Mouse (Mus musculus): ENCODE data around the gene Kbtbd4. TPM values are rescaled to one million over a fixed set of nuclear protein-coding genes. Genes with fewer than 3 reads are reported as not detected.

Gene Kbtbd4
- total and polyA plus RNA-seq, 3 experiments = 19.5 to 21.7 (median 20.5) TPM

DNA sequence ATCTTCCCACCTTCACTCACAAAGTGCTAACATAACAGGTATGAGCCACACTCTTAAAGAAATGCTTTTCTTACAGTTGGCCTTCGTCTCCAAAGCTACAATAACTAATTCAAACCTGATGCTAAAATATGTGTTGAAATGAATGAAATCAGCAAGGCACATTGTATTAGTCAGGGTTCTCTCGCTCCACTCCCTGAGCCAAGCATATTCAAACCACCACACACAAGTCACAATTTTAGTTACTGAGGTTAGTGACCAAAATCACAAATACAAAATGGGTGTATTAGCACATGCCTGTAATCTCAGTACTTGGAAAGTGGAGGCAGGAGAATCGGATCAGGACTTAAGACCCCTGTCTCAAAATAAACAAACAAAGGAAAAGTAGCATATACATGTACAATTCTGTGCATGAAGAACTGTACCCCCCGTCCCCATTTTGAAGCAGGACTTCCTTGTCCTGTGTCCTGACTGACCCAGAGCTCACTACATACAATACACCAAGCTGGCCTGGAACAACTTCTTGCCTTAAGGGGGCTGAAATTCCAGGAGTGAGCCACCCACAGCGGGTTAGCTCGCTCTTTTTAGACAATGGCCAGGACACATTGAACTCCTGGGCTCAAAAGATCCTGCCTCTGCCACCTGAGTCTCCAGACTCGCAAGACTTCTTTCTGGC, 12.2 kb downstream of the Kbtbd4 start:
- Histone ChIP-seq H3K4me1 (ENCODE audit: control insufficient read depth in 1 of 2, insufficient read depth in 2 of 2) (peaks cover 0 to 16% of the 10 kb centered on the region in 2 experiments; a peak in 2 of 4 replicates), H3K36me3 (replicated peaks in 1 of 2; ENCODE audit: control insufficient read depth in 1 of 2, insufficient read depth in 1 of 2, low read length in 1 of 2) (peaks cover 11 to 29% of the 10 kb centered on the region in 2 experiments), H3K27ac (ENCODE audit: insufficient read depth, low read depth) (peak overlapping the region; percentile 9), H3K9ac (ENCODE audit: insufficient read depth, low read depth) (peak overlapping the region; percentile 81), H3K9me3 (replicated peaks; ENCODE audit: low read length) (no peaks in the 10 kb centered on the region), H3K4me2 (ENCODE audit: insufficient read depth, low read depth, poor library complexity, severe bottlenecking) (peak overlapping the region; percentile 93), H3K4me3 (replicated peaks in 1 of 3; ENCODE audit: low read depth in 2 of 3, low read length in 2 of 3, poor library complexity in 1 of 3) (peak overlapping the region; percentile 59 to 90 (median 78)), H3K79me2 (replicated peaks; ENCODE audit: control insufficient read depth, extremely low read depth, insufficient read depth, poor library complexity, severe bottlenecking) (peaks cover 29% of the 10 kb centered on the region), H3K27me3 (replicated peaks) (no peaks in the 10 kb centered on the region)
- DNase-seq (ENCODE audit: extremely low read depth) = peak; percentile 24
- TF ChIP-seq TCF12 (IDR thresholded peaks at IDR 0.05; ENCODE audit: low read depth, low read length) (0 out of 2 replicates have a peak, but pooled peaks have one; percentile 36), MXI1 (IDR thresholded peaks at IDR 0.05; ENCODE audit: low read depth, low read length) (peak; percentile 4; the same call in 1 of the 2 replicates), SIN3A (IDR thresholded peaks at IDR 0.05; ENCODE audit: low read length) (peak; percentile 74), USF1 (IDR thresholded peaks at IDR 0.05; ENCODE audit: low read depth, low read length) (no peak), MAX (IDR thresholded peaks at IDR 0.05; ENCODE audit: low read length) (0 out of 2 replicates have a peak, but pooled peaks have one; percentile 4), MYC (IDR thresholded peaks at IDR 0.05; ENCODE audit: low read depth, low read length) (0 out of 2 replicates have a peak, but pooled peaks have one; percentile 12), TBP (conservative IDR thresholded peaks at IDR 0.05; ENCODE audit: low read depth, low read length) (peak; percentile 45; the same call in 1 of the 2 replicates), POLR2A (IDR thresholded peaks at IDR 0.05; ENCODE audit: low read depth, low read length) (no peak), EP300 (IDR thresholded peaks at IDR 0.05; ENCODE audit: low read length) (no peak), JUND (conservative IDR thresholded peaks at IDR 0.05; ENCODE audit: low read depth, low read length) (no peak)
- dilution Hi-C loops (cut with MboI; ENCODE audit: extremely low pct_ligation_motif_present, extremely low pct_unique_long_range_greater_than_20kb, low sequenced_read_pairs) (no loop called here), in situ Hi-C loops (cut with MboI; ENCODE audit: low pct_ligation_motif_present, low pct_unique_long_range_greater_than_20kb, low sequenced_read_pairs) (no loop called here)

- peak overlapping the region; percentile 9 for H3K27ac ChIP-seq (ENCODE audit: insufficient read depth, low read depth)
- peaks cover 2% of the 10 kb centered on the region for H3K27me3 ChIP-seq (replicated peaks)
- in situ Hi-C loops (cut with MboI; ENCODE audit: low pct_ligation_motif_present, low pct_unique_long_range_greater_than_20kb, low sequenced_read_pairs) = no loop called here
- TF ChIP-seq SMC3 (IDR thresholded peaks at IDR 0.05; ENCODE audit: low read depth, low read length) (no peak), RCOR1 (conservative IDR thresholded peaks at IDR 0.05; ENCODE audit: low read depth, low read length) (no peak), ELF1 (IDR thresholded peaks at IDR 0.05; ENCODE audit: low read depth, low read length) (no peak), MEF2A (IDR thresholded peaks at IDR 0.05; ENCODE audit: borderline replicate concordance, low read depth, low read length) (no peak), UBTF (IDR thresholded peaks at IDR 0.05; ENCODE audit: low read depth, low read length) (peak; percentile 87; the same call in 1 of the 2 replicates), ZKSCAN1 (IDR thresholded peaks at IDR 0.05; ENCODE audit: borderline replicate concordance, low read depth, low read length) (no peak), MXI1 (IDR thresholded peaks at IDR 0.05; ENCODE audit: low read depth, low read length) (peak; percentile 39; the same call in 1 of the 2 replicates), ZMIZ1 (IDR thresholded peaks at IDR 0.05; ENCODE audit: low read depth, low read length) (no peak), GABPA (IDR thresholded peaks at IDR 0.05; ENCODE audit: insufficient replicate concordance, low read depth, low read length) (no peak), ZC3H11A (IDR thresholded peaks at IDR 0.05; ENCODE audit: low read depth, low read length) (no peak), MYC (IDR thresholded peaks at IDR 0.05; ENCODE audit: low read depth, low read length) (no peak), MAFK (IDR thresholded peaks at IDR 0.05; ENCODE audit: insufficient replicate concordance, low read length) (no peak), EP300 (IDR thresholded peaks at IDR 0.05; ENCODE audit: low read length) (no peak), CHD2 (IDR thresholded peaks at IDR 0.05; ENCODE audit: low read length) (no peak; the same call in 1 of the 2 replicates), TCF12 (IDR thresholded peaks at IDR 0.05; ENCODE audit: low read depth, low read length) (no peak), MAX (IDR thresholded peaks at IDR 0.05; ENCODE audit: low read length) (no peak; the same call in 1 of the 2 replicates), USF1 (IDR thresholded peaks at IDR 0.05; ENCODE audit: low read depth, low read length) (no peak), SIN3A (IDR thresholded peaks at IDR 0.05; ENCODE audit: low read length) (no peak; the same call in 1 of the 2 replicates), BHLHE40 (IDR thresholded peaks at IDR 0.05; ENCODE audit: low read depth, low read length) (no peak), E2F4 (IDR thresholded peaks at IDR 0.05; ENCODE audit: insufficient replicate concordance, low read depth, low read length) (no peak), IRF4 (IDR thresholded peaks at IDR 0.05; ENCODE audit: low read depth, low read length) (no peak), MAZ (IDR thresholded peaks at IDR 0.05; ENCODE audit: low read depth, low read length) (no peak), HCFC1 (IDR thresholded peaks at IDR 0.05; ENCODE audit: low read depth, low read length) (no peak), KAT2A (IDR thresholded peaks at IDR 0.05; ENCODE audit: insufficient replicate concordance, low read length) (0 out of 2 replicates have a peak, but pooled peaks have one; percentile 25)
These were observed 12.9 kb downstream of the Kbtbd4 start for GRCm38 (mm10) chr2:90917233-90917998.

More at GRCm38 (mm10) chr2:90917233-90917998, 12.9 kb downstream of the Kbtbd4 start:
- Histone ChIP-seq H3K4me1 (ENCODE audit: control insufficient read depth in 1 of 2, insufficient read depth in 2 of 2) (peaks cover 2 to 16% of the 10 kb centered on the region in 2 experiments; a peak in 3 of 4 replicates), H3K9me3 (replicated peaks; ENCODE audit: low read length) (no peaks in the 10 kb centered on the region), H3K4me3 (replicated peaks in 1 of 3; ENCODE audit: low read depth in 2 of 3, low read length in 2 of 3, poor library complexity in 1 of 3) (peak overlapping the region; percentile 59 to 90 (median 78)), H3K36me3 (replicated peaks in 1 of 2; ENCODE audit: control insufficient read depth in 1 of 2, insufficient read depth in 1 of 2, low read length in 1 of 2) (peaks cover 8 to 24% of the 10 kb centered on the region in 2 experiments), H3K79me2 (replicated peaks; ENCODE audit: control insufficient read depth, extremely low read depth, insufficient read depth, poor library complexity, severe bottlenecking) (peaks cover 29% of the 10 kb centered on the region), H3K9ac (ENCODE audit: insufficient read depth, low read depth) (peak overlapping the region; percentile 81), H3K4me2 (ENCODE audit: insufficient read depth, low read depth, poor library complexity, severe bottlenecking) (peak overlapping the region; percentile 93)
- peak; percentile 31 for DNase-seq (ENCODE audit: extremely low read depth)
- dilution Hi-C loops (cut with MboI; ENCODE audit: extremely low pct_ligation_motif_present, extremely low pct_unique_long_range_greater_than_20kb, low sequenced_read_pairs) = no loop called here

All from CH12.LX (cell line).